Mouse (Mus musculus): ENCODE measurements around the gene Rabggta. TPM values are rescaled to one million over a fixed set of nuclear protein-coding genes. Genes with fewer than 3 reads are reported as not detected.

Rabggta gene
- polyA plus RNA-seq (2012; fragmentation: generic; extraction: Trizol), result 18.4 TPM

- TF ChIP-seq MYOD1 (IDR thresholded peaks at IDR 0.05; ENCODE audit: control insufficient read depth in 1 of 3, insufficient read length in 2 of 3, low read depth in 2 of 3) (peak in 2 of 3 experiments; percentile 28 to 40), TCF3 (IDR thresholded peaks at IDR 0.05; ENCODE audit: insufficient read length, low read depth) (no peak), SRF (IDR thresholded peaks at IDR 0.05; ENCODE audit: control insufficient read depth, insufficient read length, low read depth) (no peak), MAX (IDR thresholded peaks at IDR 0.05; ENCODE audit: low read depth) (no peak), POLR2AphosphoS2 (IDR thresholded peaks at IDR 0.05; ENCODE audit: insufficient read length, low read depth) (peak; percentile 35), MYOG (IDR thresholded peaks at IDR 0.05; ENCODE audit: control insufficient read depth in 1 of 3, insufficient read depth in 1 of 3, insufficient read length in 2 of 3, low read depth in 2 of 3) (peak in 2 of 3 experiments; percentile 57 to 70), TCF12 (IDR thresholded peaks at IDR 0.05; ENCODE audit: insufficient read depth, poor library complexity, severe bottlenecking) (no peak), E2F4 (IDR thresholded peaks at IDR 0.05; ENCODE audit: insufficient read depth) (no peak), USF1 (IDR thresholded peaks at IDR 0.05; ENCODE audit: low read depth) (no peak), POLR2A (IDR thresholded peaks at IDR 0.05; ENCODE audit: insufficient read length, low read depth) (peak; percentile 66)
- Histone ChIP-seq H3K27me3 (ENCODE audit: control insufficient read depth, insufficient read depth, insufficient read length) (no peaks in the 10 kb centered on the region), H3ac (ENCODE audit: control insufficient read depth, insufficient read length) (peak within 1 kb of the TSS; percentile 39), H3K79me2 (ENCODE audit: control insufficient read depth, insufficient read depth) (no peaks in the 10 kb centered on the region), H3K4me2 (ENCODE audit: low read depth) (peak within 1 kb of the TSS; percentile 91), H3K4me3 (peak within 1 kb of the TSS; percentile 44), H3K36me3 (ENCODE audit: control insufficient read depth, insufficient read depth) (no peaks in the 10 kb centered on the region)
Observed at GRCm38 (mm10) chr14:55721700-55722437, at the start of gene Rabggta. Rabggta (minus strand) TSS chr14:55722263.

DNA sequence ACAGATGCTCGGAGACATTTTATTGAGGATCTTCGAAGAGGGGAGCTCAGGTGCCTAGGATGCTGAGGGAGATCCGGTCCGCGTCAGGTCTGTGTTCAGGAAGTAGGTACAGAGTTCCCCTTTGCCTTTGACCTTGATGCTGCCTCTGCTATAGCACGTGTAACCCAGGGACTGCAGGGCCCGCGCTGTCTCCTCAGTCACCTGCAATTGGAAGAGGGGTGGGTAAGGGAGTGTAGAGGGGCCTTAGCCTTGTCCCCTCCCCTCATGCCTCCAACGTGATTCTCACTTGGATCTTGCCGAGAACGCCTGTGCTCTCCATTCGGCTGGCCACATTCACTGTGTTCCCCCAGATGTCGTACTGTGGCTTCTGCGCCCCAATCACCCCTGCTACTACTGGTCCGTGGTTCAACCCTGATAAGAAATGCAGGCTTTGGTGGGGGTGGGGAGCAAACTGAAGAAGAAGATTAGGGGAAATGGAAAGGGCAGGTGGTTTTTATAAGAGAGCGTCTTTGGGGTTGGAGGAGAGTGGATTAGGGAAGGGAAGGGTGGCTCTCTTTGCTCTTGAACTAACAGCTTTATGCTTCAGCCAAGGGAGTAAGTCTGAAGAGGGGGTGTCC, 47.1 kb upstream of the Rabggta start:
- no peak for TF ChIP-seq REST (IDR thresholded peaks at IDR 0.05; ENCODE audit: insufficient read depth, insufficient read length)
- no peak for TF ChIP-seq SRF (IDR thresholded peaks at IDR 0.05; ENCODE audit: control insufficient read depth, insufficient read length, low read depth)
- no peak for TF ChIP-seq E2F4 (IDR thresholded peaks at IDR 0.05; ENCODE audit: insufficient read depth)
- no peak for TF ChIP-seq MYOD1 (IDR thresholded peaks at IDR 0.05; ENCODE audit: control insufficient read depth in 1 of 3, insufficient read length in 2 of 3, low read depth in 2 of 3)
- TF ChIP-seq TCF3 (IDR thresholded peaks at IDR 0.05; ENCODE audit: insufficient read length, low read depth), result no peak
- no peak for TF ChIP-seq MYOG (IDR thresholded peaks at IDR 0.05; ENCODE audit: control insufficient read depth in 1 of 3, insufficient read depth in 1 of 3, insufficient read length in 2 of 3, low read depth in 2 of 3)
- TF ChIP-seq POLR2AphosphoS2 (IDR thresholded peaks at IDR 0.05; ENCODE audit: insufficient read length, low read depth), result no peak
- TF ChIP-seq POLR2A (IDR thresholded peaks at IDR 0.05; ENCODE audit: insufficient read length, low read depth), result no peak
- no peak for TF ChIP-seq MAX (IDR thresholded peaks at IDR 0.05; ENCODE audit: low read depth)
- no peak for TF ChIP-seq USF1 (IDR thresholded peaks at IDR 0.05; ENCODE audit: low read depth)
- TF ChIP-seq TCF12 (IDR thresholded peaks at IDR 0.05; ENCODE audit: insufficient read depth, poor library complexity, severe bottlenecking), result no peak
- TF ChIP-seq CEBPB (IDR thresholded peaks at IDR 0.05; ENCODE audit: insufficient read depth, poor library complexity, severe bottlenecking), result no peak
- H3K4me2 ChIP-seq (ENCODE audit: low read depth), result no peak overlapping the region
- H3K4me3 ChIP-seq, result no peak overlapping the region
- no peaks in the 10 kb centered on the region for H3K36me3 ChIP-seq (ENCODE audit: control insufficient read depth, insufficient read depth)
- no peak overlapping the region for H3ac ChIP-seq (ENCODE audit: control insufficient read depth, insufficient read length)
- H3K27me3 ChIP-seq (ENCODE audit: control insufficient read depth, insufficient read depth, insufficient read length), result peaks cover 68% of the 10 kb centered on the region
- no peaks in the 10 kb centered on the region for H3K79me2 ChIP-seq (ENCODE audit: control insufficient read depth, insufficient read depth)

DNA sequence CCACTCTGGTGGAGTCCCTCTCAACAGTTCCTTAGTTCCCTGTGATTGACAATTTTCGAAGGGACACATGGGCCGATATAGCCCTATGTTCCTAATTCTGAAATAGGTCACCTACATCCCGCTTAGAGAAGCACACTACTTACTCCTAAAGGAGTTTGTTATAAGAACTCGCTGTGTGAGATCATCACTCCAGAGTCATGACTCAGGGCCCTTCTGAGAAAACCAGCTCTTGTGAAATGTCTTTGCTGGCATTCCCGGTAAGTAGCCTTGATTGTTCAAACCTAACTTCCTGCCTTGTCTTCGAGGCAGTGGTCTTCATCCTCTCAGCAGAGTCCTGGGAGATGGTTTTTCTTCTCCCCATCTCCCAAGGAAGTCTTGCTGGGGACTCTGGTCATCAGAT, 46.5 kb upstream of the Rabggta start:
- no peak overlapping the region for H3K4me3 ChIP-seq
- no peak overlapping the region for H3K4me2 ChIP-seq (ENCODE audit: low read depth)
- H3K36me3 ChIP-seq (ENCODE audit: control insufficient read depth, insufficient read depth), result no peaks in the 10 kb centered on the region
- TF ChIP-seq MYOD1 (IDR thresholded peaks at IDR 0.05; ENCODE audit: control insufficient read depth in 1 of 3, insufficient read length in 2 of 3, low read depth in 2 of 3) (no peak), CEBPB (IDR thresholded peaks at IDR 0.05; ENCODE audit: insufficient read depth, poor library complexity, severe bottlenecking) (no peak), USF1 (IDR thresholded peaks at IDR 0.05; ENCODE audit: low read depth) (no peak), POLR2A (IDR thresholded peaks at IDR 0.05; ENCODE audit: insufficient read length, low read depth) (no peak), TCF12 (IDR thresholded peaks at IDR 0.05; ENCODE audit: insufficient read depth, poor library complexity, severe bottlenecking) (no peak), SRF (IDR thresholded peaks at IDR 0.05; ENCODE audit: control insufficient read depth, insufficient read length, low read depth) (no peak), E2F4 (IDR thresholded peaks at IDR 0.05; ENCODE audit: insufficient read depth) (no peak), TCF3 (IDR thresholded peaks at IDR 0.05; ENCODE audit: insufficient read length, low read depth) (no peak), MYOG (IDR thresholded peaks at IDR 0.05; ENCODE audit: control insufficient read depth in 1 of 3, insufficient read depth in 1 of 3, insufficient read length in 2 of 3, low read depth in 2 of 3) (no peak), MAX (IDR thresholded peaks at IDR 0.05; ENCODE audit: low read depth) (no peak), REST (IDR thresholded peaks at IDR 0.05; ENCODE audit: insufficient read depth, insufficient read length) (no peak), POLR2AphosphoS2 (IDR thresholded peaks at IDR 0.05; ENCODE audit: insufficient read length, low read depth) (no peak)
- H3K27me3 ChIP-seq (ENCODE audit: control insufficient read depth, insufficient read depth, insufficient read length), result peaks cover 65% of the 10 kb centered on the region
- H3K79me2 ChIP-seq (ENCODE audit: control insufficient read depth, insufficient read depth), result no peaks in the 10 kb centered on the region
- H3ac ChIP-seq (ENCODE audit: control insufficient read depth, insufficient read length), result no peak overlapping the region

- Histone ChIP-seq H3K4me3 (no peak overlapping the region), H3ac (ENCODE audit: control insufficient read depth, insufficient read length) (no peak overlapping the region), H3K79me2 (ENCODE audit: control insufficient read depth, insufficient read depth) (no peaks in the 10 kb centered on the region), H3K4me2 (ENCODE audit: low read depth) (no peak overlapping the region), H3K27me3 (ENCODE audit: control insufficient read depth, insufficient read depth, insufficient read length) (peaks cover 67% of the 10 kb centered on the region), H3K36me3 (ENCODE audit: control insufficient read depth, insufficient read depth) (no peaks in the 10 kb centered on the region)
- TF ChIP-seq USF1 (IDR thresholded peaks at IDR 0.05; ENCODE audit: low read depth), result no peak
- no peak for TF ChIP-seq MYOD1 (IDR thresholded peaks at IDR 0.05; ENCODE audit: control insufficient read depth in 1 of 3, insufficient read length in 2 of 3, low read depth in 2 of 3)
- TF ChIP-seq CEBPB (IDR thresholded peaks at IDR 0.05; ENCODE audit: insufficient read depth, poor library complexity, severe bottlenecking), result no peak
- TF ChIP-seq TCF3 (IDR thresholded peaks at IDR 0.05; ENCODE audit: insufficient read length, low read depth), result no peak
- no peak for TF ChIP-seq E2F4 (IDR thresholded peaks at IDR 0.05; ENCODE audit: insufficient read depth)
- no peak for TF ChIP-seq POLR2AphosphoS2 (IDR thresholded peaks at IDR 0.05; ENCODE audit: insufficient read length, low read depth)
- TF ChIP-seq REST (IDR thresholded peaks at IDR 0.05; ENCODE audit: insufficient read depth, insufficient read length), result no peak
- TF ChIP-seq MAX (IDR thresholded peaks at IDR 0.05; ENCODE audit: low read depth), result no peak
- TF ChIP-seq TCF12 (IDR thresholded peaks at IDR 0.05; ENCODE audit: insufficient read depth, poor library complexity, severe bottlenecking), result no peak
- no peak for TF ChIP-seq SRF (IDR thresholded peaks at IDR 0.05; ENCODE audit: control insufficient read depth, insufficient read length, low read depth)
Observed at GRCm38 (mm10) chr14:55767519-55768414, 45.7 kb upstream of the Rabggta start.

Measured in myocyte (in vitro differentiated cells).